Mouse (Mus musculus) cerebellum, postnatal 25 days (tissue): Measurements from ENCODE around the gene Olfr1286.

ENCODE experiments used
- DNase-seq, 2 experiments: peaks; one replicate each; pipeline ENCODE4 v3.0.0; 2021; ENCODE audit warnings: mixed read lengths in 2 of 2

Olfr1286 gene

DNA sequence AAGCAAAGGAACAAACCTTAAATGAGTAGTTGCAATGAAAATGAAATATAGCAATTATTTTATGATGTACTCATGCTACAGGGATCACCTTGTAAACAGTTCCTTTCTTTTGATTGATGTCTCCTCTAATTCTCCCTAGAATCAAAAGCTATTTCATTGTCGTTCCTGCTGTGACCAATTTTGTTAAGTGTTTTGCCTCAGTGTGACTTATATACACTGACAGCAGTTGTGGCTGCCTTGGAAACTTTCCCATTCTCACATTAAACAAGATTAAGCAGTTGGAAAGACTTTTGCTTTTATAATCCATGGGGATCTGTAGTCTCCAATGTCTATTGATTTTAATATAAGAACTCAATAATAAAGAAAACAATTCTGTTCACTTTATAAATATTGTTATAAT lies at the start of gene Olfr1286:
Gene Olfr1286, minus strand, starts transcription at position 185 of the 400 bp plus-strand sequence.
- DNase-seq, result no peak

DNA sequence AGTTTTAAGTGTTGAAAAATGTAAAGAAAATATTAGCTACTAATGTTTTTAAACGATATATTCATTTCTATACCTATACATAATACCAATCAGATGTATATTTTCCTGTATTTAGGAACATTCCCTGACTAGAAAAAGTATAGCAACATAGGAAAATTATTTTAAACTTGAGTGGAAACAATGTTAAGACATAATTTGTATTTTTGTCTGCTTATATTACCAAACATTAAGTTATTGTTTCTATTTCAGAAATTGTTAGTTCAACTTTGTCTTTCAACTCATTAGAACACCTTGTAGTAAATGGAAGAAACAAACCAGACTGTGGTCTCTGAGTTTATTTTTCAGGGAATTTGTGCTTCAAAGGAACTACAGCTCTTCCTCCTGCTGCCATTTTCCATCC lies 25.9 kb upstream of the Olfr1286 start, which contains the start of gene Olfr1287:
Gene Olfr1287, plus strand, starts transcription at position 301 of the 400 bp plus-strand sequence.
- no peak for DNase-seq

DNA sequence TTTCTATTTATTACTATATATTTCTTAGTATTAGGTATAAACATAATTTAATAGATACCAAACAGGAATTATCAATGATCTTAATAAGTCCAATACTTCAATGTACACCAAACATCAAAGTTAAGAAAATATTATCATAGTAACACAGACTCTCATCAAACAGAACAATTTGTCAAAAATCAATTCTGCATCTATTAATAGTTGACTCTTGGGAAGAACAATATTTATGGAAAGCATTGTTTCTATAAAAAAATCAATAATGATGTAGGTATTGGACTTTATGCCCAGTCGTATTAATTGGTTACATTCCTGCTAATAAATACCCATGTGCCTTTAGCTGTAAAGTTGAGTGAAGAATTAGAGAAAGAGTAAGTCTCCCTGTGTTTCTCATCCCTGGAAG lies 47.7 kb downstream of the Olfr1286 start, which contains the start of gene Olfr1284:
Gene Olfr1284, plus strand, starts transcription at position 301 of the 400 bp plus-strand sequence.
- DNase-seq, result no peak
